Mouse (Mus musculus) frontal cortex, postnatal 14 days (tissue): Measurements from ENCODE around the gene Luc7l3.

Experiments
- DNase-seq, 2 experiments: peaks; one replicate each; pipeline ENCODE4 v3.0.0; 2022; ENCODE audit warnings: low spot score in 2 of 2

Luc7l3 gene

DNA sequence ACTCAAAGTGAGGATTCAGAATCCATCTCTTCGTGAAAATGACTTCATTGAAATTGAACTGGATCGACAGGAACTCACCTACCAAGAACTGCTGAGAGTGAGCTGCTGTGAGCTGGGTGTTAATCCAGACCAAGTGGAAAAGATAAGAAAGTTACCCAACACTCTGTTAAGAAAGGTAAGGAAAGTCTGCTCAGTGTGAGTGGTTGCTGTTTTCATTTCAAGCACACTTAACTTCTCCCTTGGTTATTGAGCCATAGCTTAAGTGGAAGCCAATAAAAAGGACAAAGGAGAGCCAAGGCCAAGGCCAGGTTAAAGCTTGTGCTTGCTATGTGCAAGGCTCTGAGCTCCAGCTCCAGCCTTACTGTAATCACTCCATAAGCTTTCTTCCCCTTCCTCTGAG lies 16.6 kb upstream of the Luc7l3 start:
- no peak for DNase-seq

DNA sequence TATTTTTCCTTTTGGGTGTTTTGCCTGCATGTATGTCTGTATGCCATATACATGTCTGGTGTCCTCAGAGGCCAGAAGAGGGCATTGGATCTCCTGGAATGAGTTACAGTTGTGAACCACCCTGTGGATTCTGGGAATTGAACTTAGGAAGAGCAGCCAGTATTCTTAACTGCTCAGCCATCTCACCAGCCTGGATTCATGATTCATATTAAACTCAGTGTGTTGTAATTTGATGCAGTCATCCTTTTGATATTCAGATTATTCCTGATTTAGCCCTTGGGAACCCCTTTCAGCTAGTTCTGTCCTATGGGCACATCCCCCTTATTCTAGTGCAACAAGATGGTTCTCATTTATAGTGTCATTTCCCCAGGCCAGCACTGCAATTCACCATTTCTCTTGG lies 14.8 kb upstream of the Luc7l3 start:
- no peak for DNase-seq

DNA sequence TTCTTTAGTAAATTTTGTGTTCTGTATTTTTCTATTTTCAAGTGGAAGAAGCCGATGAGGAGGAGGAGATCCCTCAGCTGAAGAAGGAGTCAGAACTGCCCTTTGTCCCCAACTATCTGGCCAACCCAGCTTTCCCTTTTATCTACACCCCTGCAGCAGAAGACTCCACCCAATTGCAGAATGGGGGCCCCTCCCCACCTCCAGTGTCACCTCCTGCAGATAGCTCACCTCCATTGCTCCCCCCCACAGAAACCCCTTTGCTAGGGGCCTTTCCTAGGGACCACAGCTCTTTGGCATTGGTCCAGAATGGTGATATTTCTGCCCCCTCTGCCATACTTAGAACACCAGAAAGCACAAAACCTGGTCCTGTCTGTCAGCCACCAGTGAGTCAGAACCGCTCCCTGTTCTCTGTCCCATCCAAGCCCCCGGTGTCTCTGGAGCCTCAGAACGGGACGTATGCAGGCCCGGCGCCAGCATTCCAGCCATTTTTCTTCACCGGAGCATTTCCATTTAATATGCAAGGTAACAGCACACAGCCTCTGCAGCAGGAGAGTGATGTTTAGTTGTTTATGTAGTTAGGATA lies 12.7 kb upstream of the Luc7l3 start:
- no peak for DNase-seq

DNA sequence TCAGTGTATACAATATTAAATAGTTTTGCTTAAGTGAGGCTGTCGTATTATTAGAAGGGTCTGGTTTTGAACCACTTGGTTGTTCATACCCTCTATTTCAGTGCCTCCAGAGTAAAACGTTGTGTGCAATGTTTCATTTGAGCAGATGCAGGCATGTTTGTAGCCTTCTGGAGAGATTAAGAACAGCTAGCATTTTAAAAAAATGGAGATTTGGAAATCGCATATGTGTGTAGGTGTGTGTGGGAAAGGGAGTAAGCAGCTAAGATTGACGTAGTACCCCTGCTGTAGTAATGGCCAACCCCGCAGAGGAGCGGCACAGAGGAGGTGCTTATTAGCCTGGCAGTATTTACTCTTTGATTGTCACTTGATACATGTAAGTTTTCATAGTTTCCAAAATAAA lies 10.9 kb upstream of the Luc7l3 start:
- DNase-seq, result no peak

DNA sequence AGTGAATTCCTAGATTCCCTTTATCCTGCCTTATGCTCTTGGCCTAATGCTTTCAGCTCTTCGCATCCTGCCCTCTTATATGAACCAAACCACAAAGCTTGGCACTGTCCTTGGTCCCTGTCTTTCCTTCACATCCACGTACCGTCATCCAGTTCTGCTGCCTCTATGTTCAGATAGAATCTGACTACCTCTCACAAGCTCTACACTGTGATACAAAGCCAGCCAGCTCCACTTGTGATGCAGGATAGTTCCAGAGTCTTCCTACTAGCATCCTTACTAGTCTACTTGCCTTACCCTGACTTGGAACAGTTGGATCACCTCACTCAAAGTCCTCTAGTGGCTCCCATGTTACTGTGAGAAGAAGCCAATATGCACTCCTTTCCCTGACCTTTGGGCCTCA lies 8.4 kb upstream of the Luc7l3 start:
- no peak for DNase-seq

DNA sequence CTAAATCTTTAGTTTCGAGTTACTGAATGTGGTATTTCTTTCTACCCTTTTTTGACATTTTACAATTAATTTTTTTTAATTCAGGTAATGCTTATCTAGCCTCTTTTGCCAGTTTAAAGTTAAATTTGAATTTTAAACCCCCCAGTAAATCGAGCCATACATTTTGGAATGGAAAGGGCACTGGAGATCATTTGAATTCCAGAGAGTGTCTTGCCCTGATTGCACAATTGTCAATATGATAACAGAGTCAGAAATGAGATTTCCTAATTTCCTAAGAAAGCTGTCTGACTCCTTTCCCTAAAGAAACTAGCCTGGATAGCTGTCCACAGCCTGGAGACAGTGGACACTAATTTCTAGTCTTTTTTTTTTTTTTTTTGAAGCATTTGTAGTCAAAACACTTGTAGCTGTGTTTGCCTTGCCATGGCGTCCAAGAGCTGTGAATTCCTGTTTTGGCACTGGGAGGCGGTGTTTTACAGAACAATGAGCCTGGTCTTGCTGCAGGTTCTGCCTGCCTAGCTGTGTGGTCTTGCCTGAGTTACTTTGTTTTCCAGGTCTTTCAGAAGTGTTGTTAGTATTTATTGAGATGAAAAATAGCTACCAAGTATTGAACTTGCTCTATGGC lies 7.6 kb upstream of the Luc7l3 start:
- DNase-seq, result peak; percentile 47 to 50

DNA sequence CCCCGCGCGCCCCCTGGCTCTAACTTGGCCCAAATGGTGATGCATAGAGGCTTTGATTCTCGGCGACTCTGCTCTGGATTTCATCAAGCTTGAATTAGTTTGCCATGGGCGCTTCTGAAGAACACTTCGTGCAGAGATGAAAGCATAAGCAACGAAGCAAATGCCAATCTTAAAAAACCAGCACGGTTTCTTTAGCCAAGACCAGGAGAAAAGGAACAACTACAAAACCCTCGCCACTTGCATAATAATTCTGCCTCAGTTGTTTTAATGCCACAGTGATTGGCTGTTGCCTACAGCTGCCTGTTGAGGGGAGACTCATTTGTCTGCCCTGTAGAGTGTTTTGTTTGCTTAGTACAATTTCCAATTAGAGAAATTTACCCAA lies 6.8 kb upstream of the Luc7l3 start:
- DNase-seq, result no peak

DNA sequence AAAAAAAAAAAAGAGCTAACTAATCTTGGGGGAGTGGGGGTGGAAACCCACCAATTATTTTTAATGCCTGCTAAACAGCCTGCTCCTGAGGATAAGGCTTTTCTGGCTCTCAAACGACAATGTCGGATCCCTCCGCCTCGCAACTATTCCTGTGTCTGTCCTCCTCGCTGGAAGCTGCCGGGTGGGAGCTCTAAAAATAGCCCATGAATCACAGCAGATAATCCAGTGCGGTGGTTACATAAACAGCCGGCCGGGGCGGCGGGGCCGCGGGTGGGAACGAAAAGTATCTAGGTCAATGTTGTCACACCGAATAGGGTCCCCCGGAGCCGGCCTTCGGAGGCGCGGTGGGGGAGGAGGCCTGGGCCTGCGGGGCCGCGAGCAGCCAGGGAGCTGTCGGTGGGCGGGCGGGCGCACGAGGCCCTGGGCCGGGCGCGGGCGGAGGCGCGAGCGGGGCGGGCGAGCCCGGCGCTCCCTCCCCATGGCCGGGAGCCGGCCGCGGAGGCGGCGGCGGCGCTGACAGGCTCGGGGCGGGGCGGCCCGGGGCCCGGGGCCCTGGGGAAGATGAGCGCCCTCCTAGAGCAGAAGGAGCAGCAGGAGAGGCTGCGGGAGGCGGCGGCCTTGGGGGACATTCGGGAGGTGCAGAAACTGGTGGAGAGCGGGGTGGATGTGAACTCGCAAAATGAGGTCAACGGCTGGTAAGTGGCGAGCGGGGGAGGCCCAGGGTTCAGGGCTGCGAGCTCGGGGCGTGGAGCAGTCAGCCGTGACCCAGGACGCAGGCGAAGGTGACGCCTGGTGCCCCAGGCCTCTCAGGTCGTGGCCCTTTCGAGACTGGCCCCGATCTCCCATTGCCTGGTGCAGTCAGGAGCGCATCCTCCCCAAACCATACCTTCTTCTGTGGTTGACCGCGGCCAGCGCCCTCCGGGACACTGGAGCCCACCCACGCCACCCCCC lies 6.2 kb upstream of the Luc7l3 start, which contains the start of gene Ankrd40:
Gene Ankrd40, plus strand, starts transcription at position 309 of the 951 bp plus-strand sequence.
- peak; percentile 96 to 98 for DNase-seq

DNA sequence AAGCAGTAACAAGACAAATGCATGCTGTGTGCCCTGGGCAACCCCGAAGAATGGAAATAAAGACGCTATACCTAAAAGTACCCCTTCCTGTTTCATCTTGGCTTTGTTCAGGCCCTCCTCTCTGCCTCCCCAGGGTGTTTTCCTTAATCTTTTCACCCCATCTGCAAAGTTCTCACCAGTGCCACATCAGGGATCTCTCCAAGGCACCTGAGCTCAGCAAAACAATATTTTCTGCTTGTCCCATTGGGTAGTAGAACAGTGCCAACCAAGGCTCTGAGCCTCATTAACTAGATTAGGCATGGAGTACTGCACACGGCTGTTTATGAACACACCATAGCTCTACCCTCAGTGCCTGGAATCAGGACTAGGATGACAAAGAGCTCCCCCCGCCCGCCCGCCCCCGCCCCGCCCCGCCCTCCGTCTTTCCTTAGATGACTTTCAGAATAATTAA lies 5.2 kb upstream of the Luc7l3 start:
- no peak for DNase-seq

DNA sequence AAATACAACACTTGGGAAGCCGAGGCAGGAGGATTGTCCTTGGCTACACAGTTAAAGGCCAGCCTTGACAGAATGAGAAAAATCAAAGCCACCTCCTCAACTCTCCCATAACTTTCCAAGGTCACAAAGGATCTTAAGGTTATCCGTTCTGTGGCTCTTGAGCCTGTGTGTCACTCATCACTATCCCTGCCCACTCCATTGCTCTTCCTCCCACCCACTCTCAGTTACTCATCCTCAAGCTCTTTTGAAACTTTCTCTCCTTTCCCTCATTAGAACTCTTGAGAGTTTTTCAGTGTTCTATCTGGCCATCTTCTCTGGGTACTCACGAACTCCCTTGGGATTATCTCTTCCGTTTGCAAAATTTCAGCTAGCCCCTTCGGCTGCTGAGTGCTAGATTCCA lies 2.8 kb upstream of the Luc7l3 start:
- DNase-seq, result no peak

DNA sequence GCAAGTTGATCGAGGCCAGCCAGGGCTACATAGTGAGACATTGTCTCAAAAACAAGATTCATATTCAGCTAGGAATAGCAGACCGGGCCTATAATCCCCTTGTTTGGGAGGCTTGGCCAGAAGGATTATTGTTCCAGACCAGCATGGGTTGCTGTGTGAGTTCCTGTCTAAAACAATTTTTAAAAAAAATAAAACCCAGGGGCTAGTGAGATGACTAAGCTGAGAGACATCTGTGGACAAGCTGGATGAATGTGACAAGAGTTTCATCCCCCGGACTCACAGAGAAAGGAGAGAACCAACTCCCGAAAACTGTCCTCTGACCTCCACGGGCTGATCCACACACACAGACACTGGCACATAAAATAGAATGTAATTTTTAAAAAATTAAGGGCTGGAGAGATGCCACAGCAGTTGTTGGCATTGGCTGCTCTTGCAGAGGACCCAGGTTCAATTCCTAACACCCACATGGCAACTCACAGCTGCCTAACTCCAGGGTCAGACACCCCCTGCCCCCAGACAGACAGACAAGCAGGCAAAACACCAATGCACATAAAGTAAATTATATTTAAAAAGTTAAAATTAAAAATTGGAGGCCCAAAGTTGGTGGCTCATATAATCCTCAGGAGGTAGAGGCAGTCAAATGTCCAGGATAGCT lies 1.6 kb upstream of the Luc7l3 start:
- no peak for DNase-seq

DNA sequence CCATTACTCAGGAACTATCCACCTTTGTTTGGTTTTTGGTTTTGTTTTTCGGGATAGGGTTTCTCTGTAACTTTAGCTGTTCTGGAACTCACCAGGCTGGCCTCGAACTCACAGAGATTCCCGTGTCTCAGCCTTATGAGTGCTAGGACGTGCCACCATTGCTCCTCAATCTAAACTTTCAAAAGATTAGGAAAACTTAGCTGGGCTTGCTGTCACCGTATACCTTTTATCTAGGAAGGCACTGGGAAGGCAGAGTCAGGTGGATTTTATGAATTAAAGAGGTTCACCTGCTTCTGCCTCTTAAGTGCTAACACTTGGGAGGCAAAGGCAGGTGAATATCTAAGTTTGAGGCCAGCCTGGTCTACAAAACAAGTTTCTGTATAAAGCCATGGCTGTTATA lies 848 bp upstream of the Luc7l3 start:
- DNase-seq, result no peak

DNA sequence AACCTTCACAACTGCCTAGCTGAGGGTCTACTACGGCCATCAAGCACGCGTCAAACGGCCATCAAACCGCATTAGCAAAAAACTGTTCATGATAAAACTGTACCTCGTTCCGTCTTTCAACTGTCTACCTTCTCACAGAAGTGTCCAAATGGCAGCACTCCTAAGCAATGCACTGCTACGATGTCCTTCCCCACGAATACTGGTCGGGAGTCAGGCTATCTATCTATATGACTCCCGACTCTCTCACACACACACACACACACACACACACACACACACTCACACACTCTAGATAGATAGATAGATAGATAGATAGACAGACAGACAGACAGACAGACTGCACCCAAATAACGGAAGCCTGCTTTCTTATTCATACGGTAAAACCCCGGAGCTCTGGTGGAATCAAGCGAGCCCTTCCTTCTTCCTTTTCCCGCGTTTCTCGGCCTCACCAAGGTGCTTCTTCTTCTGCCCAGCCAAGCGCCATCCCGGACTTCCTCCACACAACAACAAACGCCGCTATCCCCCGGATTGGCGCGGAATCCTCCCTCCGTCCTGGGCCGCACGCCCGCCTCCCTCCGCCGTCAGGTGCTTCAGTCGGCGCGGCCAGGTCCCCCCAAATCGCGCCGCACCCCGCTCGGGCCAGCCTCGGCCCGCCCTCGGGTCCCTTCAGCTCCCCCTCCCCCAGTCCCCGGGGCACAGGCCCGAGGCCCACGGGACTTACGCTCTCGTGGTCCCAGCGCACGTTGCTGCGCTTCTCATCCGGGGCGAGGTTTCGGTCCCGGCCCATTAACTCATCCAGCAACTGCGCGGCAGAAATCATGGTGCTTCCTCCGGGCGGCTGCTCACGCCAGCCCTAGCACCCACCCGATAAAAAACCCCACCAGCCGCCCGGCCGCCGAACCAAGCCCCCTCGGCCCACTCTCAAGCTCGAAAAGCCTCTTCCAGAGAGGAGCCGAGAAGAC lies 538 bp downstream of the Luc7l3 start:
- DNase-seq, result no peak

DNA sequence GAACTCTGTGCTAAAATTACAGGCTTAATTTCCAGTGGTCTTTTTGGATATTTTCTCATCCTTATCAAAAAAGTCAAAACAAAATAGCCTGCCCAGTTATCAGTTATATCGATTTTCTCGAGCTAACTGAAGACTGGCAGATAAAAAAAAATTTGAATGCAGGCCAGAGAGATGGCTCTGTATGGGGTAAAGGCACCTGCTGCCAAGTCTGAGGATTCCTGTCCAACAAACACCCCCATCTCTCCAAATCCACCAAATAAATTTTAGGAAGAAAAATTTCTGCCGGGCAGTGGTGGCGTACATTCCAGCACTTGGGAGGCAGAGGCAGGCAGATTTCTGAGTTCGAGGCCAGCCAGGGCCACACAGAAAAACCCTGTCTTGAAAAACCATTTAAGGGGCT lies 3.7 kb downstream of the Luc7l3 start:
- no peak for DNase-seq

DNA sequence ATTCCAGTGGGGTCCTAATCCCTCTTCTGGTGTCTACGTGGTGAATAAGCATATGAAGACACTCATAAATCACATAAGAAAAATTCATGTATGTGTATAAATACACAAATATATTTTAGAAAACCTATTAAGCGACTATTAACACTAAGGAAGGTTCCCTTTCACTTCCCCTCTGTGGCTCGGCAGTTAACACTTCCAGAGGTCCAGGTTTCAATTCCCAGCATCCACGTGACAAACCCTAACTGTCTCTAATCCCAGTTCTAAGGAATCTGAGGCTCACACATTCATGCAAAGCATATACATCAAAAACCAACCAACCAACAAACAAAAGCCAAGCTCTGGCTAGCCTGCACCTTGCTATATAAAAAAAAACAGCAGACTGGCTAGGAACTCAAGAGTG lies 4.3 kb downstream of the Luc7l3 start:
- no peak for DNase-seq

DNA sequence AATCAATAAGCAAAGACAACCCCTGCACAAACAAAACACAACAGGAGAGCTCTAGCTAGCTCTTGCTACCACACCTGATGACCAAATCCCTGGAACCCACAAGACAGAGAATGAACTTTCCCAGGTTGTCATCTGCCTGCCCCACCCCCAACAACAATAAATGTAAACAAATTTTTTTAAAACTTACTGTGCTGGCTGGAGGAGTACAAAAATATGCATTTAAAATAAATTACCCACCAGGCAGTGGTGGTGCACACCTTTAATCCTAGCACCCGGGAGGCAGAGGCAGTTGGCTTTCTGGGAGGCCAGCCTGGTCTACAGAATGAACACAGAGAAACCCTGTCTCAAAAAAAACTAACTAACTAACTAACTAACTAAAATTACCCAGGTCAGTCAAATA lies 4.8 kb downstream of the Luc7l3 start:
- no peak for DNase-seq

DNA sequence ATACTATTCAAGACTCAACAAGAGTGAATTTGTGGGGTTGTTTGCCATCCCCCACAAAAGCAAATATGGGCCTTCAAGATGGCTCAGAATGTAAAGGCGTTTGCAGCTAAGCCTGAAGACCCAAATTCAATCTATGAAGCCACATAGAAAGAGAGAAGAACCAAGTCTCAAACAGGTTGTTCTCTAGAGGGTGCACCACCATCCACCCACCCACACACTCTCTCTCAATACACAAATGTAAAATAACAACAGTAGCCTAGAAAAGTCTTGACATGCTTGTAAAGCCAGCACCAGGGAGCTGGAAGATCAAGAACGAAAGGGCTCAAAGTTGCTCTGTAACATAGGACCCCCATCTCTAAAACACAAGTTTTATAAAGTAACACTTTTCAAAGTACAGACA lies 5.3 kb downstream of the Luc7l3 start:
- no peak for DNase-seq

DNA sequence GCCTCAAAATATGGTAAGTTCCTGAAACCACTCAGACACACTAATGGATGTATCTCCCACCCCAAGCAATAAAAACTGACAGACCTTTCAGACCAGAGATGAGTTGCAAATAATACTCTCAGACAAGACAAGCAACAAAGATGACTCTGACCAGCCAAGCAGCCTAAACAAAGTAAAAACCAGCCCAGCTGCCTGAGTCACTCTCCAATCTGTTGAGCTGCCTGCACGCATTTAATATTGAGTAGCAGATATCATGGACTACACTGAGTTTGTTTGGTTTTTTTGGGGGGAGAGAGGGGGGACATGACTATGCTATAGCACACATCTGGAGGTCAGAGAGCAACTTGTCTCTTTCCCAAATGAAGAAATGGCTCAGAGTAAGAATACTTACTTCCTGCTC lies 6.5 kb downstream of the Luc7l3 start:
- no peak for DNase-seq

DNA sequence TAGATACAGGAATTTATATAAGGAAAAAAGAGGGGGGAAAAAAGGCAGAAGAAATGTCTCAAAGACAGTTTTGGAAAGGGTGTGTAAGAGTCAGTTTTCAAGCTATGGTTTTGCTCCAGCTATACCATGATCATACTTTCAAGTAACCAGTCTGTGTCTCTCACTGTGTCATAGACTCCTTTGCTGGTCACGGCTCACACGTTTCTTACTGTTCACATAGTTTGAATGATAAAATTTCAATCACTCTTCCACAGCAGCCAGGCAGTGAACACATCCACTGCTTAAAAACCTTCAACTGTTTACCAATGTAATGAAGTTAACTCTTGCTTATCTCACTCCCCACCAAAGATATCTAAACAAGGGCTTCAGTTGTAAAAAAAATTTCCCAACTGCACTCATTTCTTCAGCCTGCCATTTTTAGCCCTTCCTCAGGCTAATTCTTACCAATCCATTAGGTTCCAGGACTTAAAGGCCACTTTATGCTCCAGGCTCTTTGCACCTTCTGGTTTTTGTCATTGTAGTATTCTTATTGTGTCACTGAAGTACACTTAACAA lies 7.6 kb downstream of the Luc7l3 start:
- DNase-seq, result no peak

DNA sequence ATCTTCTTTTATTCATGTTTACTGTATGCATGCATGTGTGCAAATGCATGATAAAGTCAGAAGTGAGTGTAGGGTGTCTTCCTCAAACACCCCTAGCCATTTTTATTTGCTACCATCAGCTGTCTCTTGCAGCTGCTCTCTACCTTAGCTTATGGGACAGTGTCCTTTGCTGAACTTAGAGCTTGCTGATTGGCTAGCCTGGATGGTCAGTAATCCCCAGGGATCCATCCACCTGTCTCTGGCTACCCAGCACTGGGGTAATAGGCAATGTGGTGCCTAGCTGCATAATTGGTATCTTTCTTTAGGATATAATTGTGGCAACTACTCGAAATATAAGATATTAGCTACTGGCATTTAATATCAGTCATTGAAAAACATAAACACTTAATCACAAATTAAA lies 9.1 kb downstream of the Luc7l3 start:
- DNase-seq, result no peak
